Mouse (Mus musculus): ENCODE data around the gene Slc51b.

Gene Slc51b

DNA sequence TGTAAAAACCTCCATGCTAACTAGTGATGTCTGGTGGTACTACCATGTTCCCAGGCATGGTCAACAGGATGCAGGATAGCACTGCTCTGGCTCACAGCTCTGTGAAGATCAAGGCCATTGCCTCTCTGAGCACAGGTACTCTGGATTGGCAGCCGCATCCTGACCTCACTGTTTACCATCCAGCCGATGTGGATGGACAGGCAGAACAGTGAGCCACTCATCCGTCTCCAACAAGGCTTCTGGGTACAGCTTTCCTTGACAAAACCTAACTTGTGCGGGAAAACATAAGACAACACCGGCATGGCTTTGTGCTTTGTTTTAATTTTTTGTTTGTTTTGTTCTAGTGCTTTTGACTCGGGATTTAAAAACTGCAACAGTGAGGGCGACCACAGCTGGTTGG lies 57.0 kb downstream of the Slc51b start:
- no peak for DNase-seq

DNA sequence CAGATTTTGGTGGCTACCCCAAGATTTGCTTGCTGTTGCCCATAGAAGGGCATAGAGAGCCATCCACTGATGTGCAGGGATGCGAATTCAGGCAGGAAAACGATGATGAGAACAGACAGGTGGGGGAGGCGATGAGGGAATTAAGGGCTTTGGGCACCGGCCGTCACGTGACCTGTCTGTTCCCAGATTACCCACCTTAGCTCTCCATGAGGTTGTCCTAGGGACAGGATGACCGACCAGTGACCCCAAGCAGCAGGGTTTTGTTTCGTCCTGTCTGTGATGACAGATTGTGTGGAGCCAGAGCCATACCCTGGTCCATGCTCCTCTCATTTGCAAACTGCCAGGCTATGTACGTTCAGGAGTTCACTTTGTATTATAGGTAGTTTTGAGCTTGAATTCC lies 59.1 kb downstream of the Slc51b start:
- no peak for DNase-seq

Measured in kidney, adult 8-10 months (tissue).